Mouse (Mus musculus) embryonic facial prominence, embryonic 10.5 days (tissue): ENCODE measurements around the gene Samhd1. TPM values are rescaled to one million over a fixed set of nuclear protein-coding genes. Genes with fewer than 3 reads are reported as not detected.

ENCODE experiments used
- DNase-seq: peaks from one replicate; pipeline ENCODE4 v3.0.0-alpha.2; 2017; ENCODE audit warnings: low spot score
- H3K27ac ChIP-seq: fragments of 300-500 bp; sonication (generic); replicated peaks from 2 replicates; pipeline ENCODE4 v1.5.1; 2016; ENCODE audit warnings: mild to moderate bottlenecking
- H3K27me3 ChIP-seq: fragments of 300-500 bp; sonication (generic); replicated peaks from 2 replicates; pipeline ENCODE4 v1.6.1; 2016; ENCODE audit warnings: low read depth, mild to moderate bottlenecking; ENCODE audit not compliant: poor library complexity, severe bottlenecking
- H3K36me3 ChIP-seq: fragments of 300-500 bp; sonication (generic); replicated peaks from 2 replicates; pipeline ENCODE4 v1.6.1; 2016; ENCODE audit warnings: mild to moderate bottlenecking, moderate library complexity
- H3K4me1 ChIP-seq: fragments of 300-500 bp; sonication (generic); 2 replicates; pipeline ENCODE4 v1.6.1; 2016
- H3K4me3 ChIP-seq: fragments of 300-500 bp; sonication (generic); 2 replicates; pipeline ENCODE4 v1.5.1; 2016; ENCODE audit warnings: mild to moderate bottlenecking, moderate library complexity
- H3K9me3 ChIP-seq: fragments of 300-500 bp; sonication (generic); 2 replicates; pipeline ENCODE4 v1.6.1; 2016; ENCODE audit warnings: mild to moderate bottlenecking
- WGBS: fragments of 180-500 bp; shearing (Covaris S2); methylation state at CpG from one replicate; pipeline ENCODE4 v1.1.7; 2016; 5-methylcytosine and 5-hydroxymethylcytosine counted together
- polyA plus RNA-seq: library from polyadenylated mRNA; unstranded; fragments of >200 nt; fragmentation: Nextera tagmentation; extraction: Ambion mirVana; gene quantifications from 2 replicates; pipeline ENCODE4 v1.2.1, GENCODE M21; 2016

The Samhd1 gene
- polyA plus RNA-seq, 1 experiment from 2014 or later = 26.7 TPM

GRCm38 (mm10) chr2:157053787-157054186, 81.3 kb downstream of the Samhd1 start:
- no peaks in the 10 kb centered on the region for H3K27me3 ChIP-seq
- H3K27ac ChIP-seq = no peak overlapping the region
- H3K4me3 ChIP-seq = no peak overlapping the region
- 79% methylated on average over 4 of the region's 4 CpGs for WGBS
- peaks cover 95% of the 10 kb centered on the region for H3K36me3 ChIP-seq
- no peaks in the 10 kb centered on the region for H3K9me3 ChIP-seq
- DNase-seq = no peak
- peaks cover 17% of the 10 kb centered on the region for H3K4me1 ChIP-seq

- no peaks in the 10 kb centered on the region for H3K9me3 ChIP-seq
- H3K4me1 ChIP-seq = peaks cover 10% of the 10 kb centered on the region
- H3K36me3 ChIP-seq = peaks cover 95% of the 10 kb centered on the region
- 97% methylated on average over 5 of the region's 5 CpGs for WGBS
- no peak overlapping the region for H3K4me3 ChIP-seq
- no peaks in the 10 kb centered on the region for H3K27me3 ChIP-seq
- DNase-seq = no peak
- H3K27ac ChIP-seq = no peak overlapping the region
Observed at GRCm38 (mm10) chr2:157053124-157053523, 81.9 kb downstream of the Samhd1 start.

GRCm38 (mm10) chr2:157052448-157052847, 82.6 kb downstream of the Samhd1 start:
- WGBS = 85% methylated on average over 8 of the region's 8 CpGs
- Histone ChIP-seq H3K27me3 (no peaks in the 10 kb centered on the region), H3K9me3 (no peaks in the 10 kb centered on the region), H3K4me3 (no peak overlapping the region), H3K36me3 (peaks cover 96% of the 10 kb centered on the region), H3K4me1 (0 out of 2 replicates have a peak, but pooled peaks cover 6% of the 10 kb centered on the region), H3K27ac (no peak overlapping the region)
- no peak for DNase-seq

GRCm38 (mm10) chr2:157049831-157050243, 85.2 kb downstream of the Samhd1 start:
- Histone ChIP-seq H3K27ac (no peak overlapping the region; the same call in 1 of the 2 replicates), H3K36me3 (peaks cover 100% of the 10 kb centered on the region), H3K27me3 (no peaks in the 10 kb centered on the region), H3K9me3 (no peaks in the 10 kb centered on the region), H3K4me3 (no peak overlapping the region), H3K4me1 (0 out of 2 replicates have a peak, but pooled peaks cover 6% of the 10 kb centered on the region)
- 87% methylated on average over 8 of the region's 8 CpGs for WGBS
- no peak for DNase-seq

GRCm38 (mm10) chr2:157048395-157049181, 86.5 kb downstream of the Samhd1 start:
- 91% methylated on average over 13 of the region's 13 CpGs for WGBS
- no peak overlapping the region for H3K4me3 ChIP-seq
- no peaks in the 10 kb centered on the region for H3K27me3 ChIP-seq
- no peaks in the 10 kb centered on the region; the same call in 1 of the 2 replicates for H3K9me3 ChIP-seq
- peaks cover 100% of the 10 kb centered on the region for H3K36me3 ChIP-seq
- no peak for DNase-seq
- H3K4me1 ChIP-seq = 0 out of 2 replicates have a peak, but pooled peaks cover 6% of the 10 kb centered on the region
- no peak overlapping the region for H3K27ac ChIP-seq

Other genes starting within 250 kb of the Samhd1 start
- gene Sla2, start 248.1 kb downstream of the Samhd1 start, polyA plus RNA-seq = 0.29 and 0.49 TPM in 2 replicates
- 40.4 and 41.1 TPM in 2 replicates for gene Ndrg3, start 143.2 kb downstream of the Samhd1 start, polyA plus RNA-seq
- gene Dsn1, start 128.1 kb downstream of the Samhd1 start, polyA plus RNA-seq = 51.7 and 53.8 TPM in 2 replicates
- gene Soga1, start 56.0 kb downstream of the Samhd1 start, polyA plus RNA-seq = 4.5 and 4.7 TPM in 2 replicates
- not detected in 2 replicates for gene Tldc2, start 48.2 kb downstream of the Samhd1 start, polyA plus RNA-seq
- gene Rbl1, start 69.3 kb upstream of the Samhd1 start, polyA plus RNA-seq = 21.4 and 23.7 TPM in 2 replicates
- 266 and 277 TPM in 2 replicates for gene Rpn2, start 143.8 kb upstream of the Samhd1 start, polyA plus RNA-seq
- 0.73 and 1.0 TPM in 2 replicates for gene Mroh8, start 144.3 kb upstream of the Samhd1 start, polyA plus RNA-seq
- gene Ghrh, start 212.2 kb upstream of the Samhd1 start, polyA plus RNA-seq = 0.34 and 1.3 TPM in 2 replicates
- 61.1 and 66.5 TPM in 2 replicates for gene Manbal, start 232.3 kb upstream of the Samhd1 start, polyA plus RNA-seq